Mouse (Mus musculus) embryonic fibroblast, embryonic 13.5 days (primary cell): ENCODE results near the gene Dock6.

ENCODE experiments used
- CTCF ChIP-seq: IDR thresholded peaks from 2 replicates; pipeline ENCODE4 v1.5.1; 2011; ENCODE audit warnings: mild to moderate bottlenecking, control low read depth, low read length, moderate library complexity, borderline replicate concordance; ENCODE audit not compliant: insufficient read depth
- POLR2A ChIP-seq: IDR thresholded peaks from 2 replicates; pipeline ENCODE4 v1.6.1; 2011; ENCODE audit warnings: low read depth, mild to moderate bottlenecking, control low read depth, low read length, moderate library complexity

GRCm38 (mm10) chr9:21837690-21838089 is 14.7 kb downstream of the Dock6 start:
- TF ChIP-seq POLR2A: no peak
- no peak for TF ChIP-seq CTCF
